Mouse (Mus musculus): ENCODE data around the gene Fastk.

Gene Fastk

GRCm38 (mm10) chr5:24444746-24445427 is at the start of gene Fastk:
TSS of gene Fastk (minus strand) at chr5:24445287.
- DNase-seq: peak; percentile 93

DNA sequence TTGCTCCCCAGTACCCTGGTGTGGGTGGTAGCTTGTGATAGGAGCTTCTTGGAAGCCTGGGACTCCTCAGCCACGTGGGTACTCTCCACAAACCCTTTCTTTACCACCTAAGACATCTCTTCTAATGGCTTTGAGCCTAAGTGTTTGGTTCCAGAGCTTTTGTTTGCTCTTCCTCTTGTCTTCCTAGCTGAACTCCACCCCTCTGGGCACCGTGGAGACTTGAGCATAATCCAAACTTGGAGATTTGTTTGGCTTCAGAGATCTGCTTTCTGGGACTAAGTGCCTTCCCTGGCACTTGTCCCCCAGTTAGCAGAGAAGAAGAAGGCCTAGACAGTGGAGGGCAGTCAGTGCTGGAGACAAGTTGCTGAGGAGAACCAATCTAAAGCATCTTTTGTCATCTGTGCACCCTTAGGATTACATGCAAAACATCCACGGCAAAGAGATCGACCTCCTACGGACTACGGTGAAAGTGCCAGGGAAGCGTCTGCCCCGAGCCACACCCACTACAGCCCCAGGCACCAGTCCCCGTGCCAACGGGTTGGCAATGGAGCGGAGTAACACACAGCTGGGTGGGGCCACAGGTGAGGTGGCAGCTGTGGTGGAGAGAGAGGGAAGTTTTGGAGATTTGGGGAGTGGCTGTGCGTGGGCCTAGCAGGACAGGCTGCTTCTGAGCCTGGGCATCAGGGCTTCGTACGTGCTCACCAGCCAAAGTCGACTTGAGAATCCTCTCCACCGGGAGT is 47.6 kb upstream of the Fastk start:
- no peak for DNase-seq

DNA sequence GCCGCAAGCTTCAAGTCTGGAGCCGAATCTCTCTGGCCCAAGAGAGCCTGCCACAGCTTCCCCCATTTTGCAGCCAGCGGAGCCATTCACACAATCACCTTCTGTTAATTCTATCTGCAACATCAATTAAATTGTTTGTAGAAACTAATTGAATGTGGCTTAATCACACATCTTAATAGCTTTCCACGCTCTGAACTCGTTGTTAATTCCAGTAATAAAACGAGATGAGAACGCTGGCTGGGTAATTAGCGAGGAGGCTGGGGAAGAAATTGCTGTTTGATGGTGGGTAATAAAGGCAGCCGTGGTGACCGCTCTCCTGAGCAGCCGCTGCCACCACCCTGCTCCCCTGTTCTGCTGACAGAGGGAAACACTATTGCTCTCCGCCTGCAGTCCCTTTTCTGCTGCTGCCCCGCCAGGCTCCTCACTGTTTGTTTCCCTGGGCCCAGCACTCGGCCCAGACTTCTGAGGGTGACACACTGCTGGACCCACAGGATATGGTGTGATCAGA is 45.4 kb upstream of the Fastk start:
- no peak for DNase-seq

DNA sequence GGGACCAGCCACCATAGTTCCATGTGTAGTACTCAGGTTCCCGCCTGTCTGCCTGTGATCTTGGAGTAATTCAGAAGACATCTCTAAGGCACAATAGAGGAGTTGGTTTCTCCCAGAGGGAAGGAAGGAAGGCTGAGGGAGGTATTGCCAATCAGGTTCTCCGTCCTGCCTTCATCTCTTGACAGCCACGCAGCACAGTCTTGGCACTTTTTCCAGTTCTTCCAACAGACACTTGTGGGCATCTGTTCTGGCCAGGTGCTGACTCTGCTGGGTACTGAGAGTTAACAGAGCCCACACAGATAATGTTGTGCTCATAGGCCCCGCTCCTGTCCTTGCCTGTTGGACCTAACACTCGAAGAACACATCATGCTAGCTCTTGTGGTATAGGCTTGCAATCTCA is 41.7 kb upstream of the Fastk start:
- no peak for DNase-seq

DNA sequence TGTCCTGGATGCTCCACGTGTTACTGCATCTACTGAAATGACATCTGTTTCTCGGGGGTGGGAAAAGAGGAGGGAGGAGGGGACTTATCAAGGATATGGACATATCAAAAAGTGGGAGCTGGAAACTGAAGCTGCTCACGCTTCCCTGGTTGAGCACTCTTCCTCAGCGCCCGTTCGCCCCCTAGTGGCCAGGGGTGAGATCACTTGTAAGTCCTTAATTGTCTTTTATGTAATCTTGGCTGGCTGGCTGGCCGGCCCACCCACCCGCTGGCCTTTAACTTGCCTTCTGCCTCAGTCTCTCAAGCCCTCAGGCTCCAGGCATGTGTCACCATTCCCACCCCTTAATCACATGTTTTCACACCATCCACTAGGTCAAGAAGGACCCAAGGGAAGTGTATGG is 41.0 kb upstream of the Fastk start:
- DNase-seq: peak; percentile 84 to 90

DNA sequence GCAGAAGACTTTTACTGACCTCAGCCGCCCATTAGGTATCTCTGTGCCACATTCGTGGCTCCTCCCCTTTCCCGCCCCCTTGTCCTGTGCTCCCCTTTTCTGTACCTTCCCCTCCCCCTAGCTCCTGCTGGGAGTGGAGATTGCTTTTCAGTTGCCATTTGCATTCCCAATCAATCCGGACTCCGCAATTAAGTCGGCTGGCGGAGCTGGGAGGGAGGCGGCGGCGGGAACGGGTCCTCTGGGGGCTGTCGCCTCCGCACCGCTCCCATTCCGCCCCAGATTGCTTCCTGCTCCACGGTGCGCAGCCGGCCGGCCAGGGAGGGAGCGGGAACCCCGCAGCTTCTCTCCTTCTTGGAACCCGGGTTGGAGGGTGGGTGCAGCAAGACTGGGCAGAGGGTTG is 39.9 kb upstream of the Fastk start:
- no peak for DNase-seq

GRCm38 (mm10) chr5:24483326-24483725 is 38.2 kb upstream of the Fastk start:
- peak; percentile 81 to 87 for DNase-seq

DNA sequence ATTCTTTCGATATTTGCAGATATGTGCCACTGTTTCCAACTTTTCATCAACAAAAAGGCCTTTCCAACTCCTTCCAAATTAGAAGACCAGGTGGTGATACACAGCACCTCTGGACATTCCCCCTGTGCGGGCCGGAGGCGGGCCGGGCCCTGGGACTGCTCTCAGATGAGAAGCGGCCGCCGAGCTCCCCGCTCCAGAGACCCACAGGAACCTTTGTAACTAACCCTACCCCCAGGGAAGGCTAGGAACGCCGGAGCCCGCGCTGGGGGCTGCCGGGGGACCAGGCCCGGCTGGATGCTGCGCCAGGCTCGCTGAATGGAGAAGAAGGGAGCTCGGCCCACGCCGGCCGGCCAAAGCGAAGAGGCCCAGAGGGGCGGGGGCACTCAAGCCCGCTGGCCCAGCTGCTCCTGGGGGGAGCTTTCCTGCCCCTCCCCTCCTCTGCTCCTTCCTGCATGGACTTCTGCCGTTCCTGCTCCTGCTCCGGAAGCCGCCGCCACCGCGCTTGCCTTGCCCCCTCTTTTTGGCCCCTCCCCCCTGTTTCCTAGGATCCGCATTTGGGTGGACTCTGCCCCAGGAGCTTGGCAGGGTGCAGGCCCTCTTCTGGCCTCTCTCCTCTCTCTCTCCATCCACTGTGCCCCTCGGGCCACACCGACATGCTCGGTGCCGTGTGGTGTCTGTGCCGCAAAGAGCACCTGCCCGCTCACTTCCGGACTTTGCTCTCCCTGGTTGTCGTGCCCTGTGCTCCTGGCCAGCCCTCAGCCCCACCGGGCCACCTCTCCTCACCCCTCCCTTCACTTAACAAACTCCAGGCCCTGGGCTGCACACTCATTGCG is 37.4 kb upstream of the Fastk start:
- DNase-seq: peak; percentile 85 to 86

- peak; percentile 72 to 87 for DNase-seq
These were observed 36.6 kb upstream of the Fastk start for GRCm38 (mm10) chr5:24481647-24482046.

DNA sequence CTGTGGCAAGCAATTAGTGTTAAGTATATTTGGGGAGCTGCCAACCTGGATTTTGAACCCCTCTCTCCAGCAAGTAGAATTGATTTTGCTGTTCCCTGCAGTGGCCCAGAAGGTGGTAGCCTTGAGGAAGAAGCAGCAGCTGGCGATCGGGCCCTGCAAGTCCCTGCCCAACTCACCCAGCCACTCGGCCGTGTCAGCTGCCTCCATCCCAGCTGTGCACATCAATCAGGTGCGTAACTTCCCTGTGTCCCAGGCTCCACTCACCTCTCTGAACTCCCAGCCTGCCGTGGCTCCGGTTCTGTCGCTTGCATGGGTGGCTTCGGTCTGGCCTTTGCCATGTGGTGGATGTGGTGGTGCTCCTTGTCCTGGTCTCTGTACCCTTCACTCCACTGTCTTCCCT is 32.8 kb upstream of the Fastk start:
- no peak for DNase-seq

- DNase-seq: peak; percentile 54 to 72
These were observed 30.6 kb upstream of the Fastk start for GRCm38 (mm10) chr5:24475476-24476241.

- DNase-seq: peak in 1 of 2 experiments; percentile 26
These were observed 29.7 kb upstream of the Fastk start for GRCm38 (mm10) chr5:24474723-24475261.

DNA sequence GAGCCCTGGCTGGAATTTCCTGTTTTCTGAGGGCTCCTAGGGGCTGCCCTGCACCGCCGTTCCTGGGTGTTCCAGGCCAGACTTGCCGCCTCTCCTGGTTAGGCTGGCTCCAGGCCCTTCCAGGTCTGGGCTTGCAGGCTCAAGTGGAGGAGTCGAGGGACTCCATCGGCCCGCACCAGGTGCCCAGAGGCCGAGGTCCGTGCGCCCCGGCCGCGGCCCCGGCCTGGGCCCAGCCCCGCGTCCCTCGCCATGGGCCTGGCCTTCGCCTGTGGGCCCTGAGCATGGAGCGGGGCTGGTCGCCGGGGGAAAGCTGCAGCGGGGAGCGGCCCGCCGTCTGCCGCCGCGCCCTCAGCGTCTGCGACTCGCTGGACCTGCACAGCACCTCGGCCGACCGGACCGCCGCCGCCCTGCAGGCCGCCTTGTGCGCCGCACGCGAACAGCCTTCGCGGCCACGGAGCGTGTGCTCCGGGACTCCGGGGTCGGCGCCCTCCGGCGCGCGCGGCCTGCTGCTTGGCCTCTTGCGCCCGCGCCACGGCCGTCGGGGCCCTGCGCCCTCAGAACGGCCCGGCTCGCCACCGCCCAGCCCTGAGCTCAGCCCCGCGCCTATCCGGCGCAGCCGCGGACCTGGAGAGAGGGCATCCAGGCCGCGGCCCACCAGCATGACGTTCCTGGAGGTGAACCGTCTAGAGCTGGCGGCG is 29.1 kb upstream of the Fastk start:
- no peak for DNase-seq

DNA sequence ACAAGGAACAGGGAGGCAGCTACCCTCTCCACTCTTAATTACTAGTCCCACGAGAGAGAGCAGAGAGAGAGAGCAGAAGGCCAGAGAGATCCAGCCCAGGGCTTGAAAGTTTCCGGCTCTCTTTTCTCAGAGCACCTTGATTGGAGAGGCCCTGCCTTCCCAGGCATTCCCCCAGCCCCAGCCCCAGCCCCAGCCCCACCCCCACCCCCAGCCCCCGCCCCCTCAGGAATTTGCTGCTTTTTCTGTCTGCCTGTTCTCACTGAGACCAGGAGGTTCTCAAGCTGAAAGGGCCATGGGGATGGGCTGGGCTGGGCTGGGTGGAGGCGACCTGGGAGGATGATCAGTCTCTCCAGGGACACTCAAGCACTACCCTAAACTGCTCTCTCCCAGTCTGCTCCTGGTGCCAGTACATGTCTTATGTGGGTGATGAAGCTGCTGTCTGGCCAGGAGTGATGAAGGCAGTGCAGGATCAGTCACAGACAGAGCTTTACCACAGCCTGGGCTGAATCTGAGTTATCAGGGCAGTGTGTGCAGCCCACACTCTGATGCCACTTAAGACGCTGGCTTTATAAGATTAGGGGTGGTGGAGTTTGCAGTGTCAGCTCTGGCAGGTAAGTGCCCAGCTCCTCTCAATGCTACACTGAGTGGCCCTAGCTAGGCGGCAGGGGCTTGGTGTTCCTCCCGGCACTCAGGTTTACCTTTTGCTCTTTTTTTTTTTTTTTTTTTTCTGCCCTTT is 28.0 kb upstream of the Fastk start:
- peak in 1 of 2 experiments; percentile 15 for DNase-seq

DNA sequence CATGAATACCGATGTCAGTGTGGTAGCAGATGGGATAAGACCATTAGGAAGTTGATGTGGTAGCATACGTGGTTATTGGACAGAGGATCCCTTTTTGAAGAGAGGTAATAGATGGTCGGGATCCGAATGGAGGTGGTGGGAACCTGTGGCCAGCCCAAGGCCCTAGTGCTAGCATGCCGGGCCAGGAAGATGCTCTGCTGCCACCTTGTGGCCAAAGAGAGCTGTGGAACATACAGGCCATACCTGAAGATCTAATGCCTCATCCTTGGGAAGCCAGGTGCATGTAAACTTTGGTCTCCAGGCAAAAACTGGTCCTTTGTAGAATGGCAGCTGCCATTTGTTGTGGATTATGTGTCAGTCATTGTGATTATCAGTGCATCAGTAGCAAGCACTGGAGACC is 25.5 kb upstream of the Fastk start:
- peak; percentile 68 to 83 for DNase-seq

- no peak for DNase-seq
These were observed 21.7 kb upstream of the Fastk start for GRCm38 (mm10) chr5:24466762-24467161.

DNA sequence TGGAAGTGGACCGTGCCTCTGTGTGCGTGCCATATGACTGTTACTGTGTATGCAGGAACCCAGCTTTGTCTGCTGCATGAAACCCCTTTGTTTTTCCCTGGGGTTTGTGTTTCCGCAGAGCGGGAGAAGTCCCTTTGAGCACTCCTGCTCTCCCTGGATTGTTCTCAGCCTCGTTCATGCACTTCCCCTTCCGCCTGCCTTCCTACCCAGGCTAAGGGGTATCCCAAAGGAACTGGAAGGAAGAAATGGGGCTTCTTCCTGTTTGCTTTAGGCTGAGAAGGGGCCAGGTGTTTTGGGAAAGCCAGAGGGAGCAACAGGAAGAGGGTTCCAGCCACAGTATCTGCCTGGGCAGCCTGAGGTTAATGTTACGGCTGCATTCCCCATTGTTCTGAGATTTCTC is 10.5 kb upstream of the Fastk start:
- DNase-seq: no peak

- DNase-seq: no peak
These were observed 10.0 kb upstream of the Fastk start for GRCm38 (mm10) chr5:24455076-24455475.

DNA sequence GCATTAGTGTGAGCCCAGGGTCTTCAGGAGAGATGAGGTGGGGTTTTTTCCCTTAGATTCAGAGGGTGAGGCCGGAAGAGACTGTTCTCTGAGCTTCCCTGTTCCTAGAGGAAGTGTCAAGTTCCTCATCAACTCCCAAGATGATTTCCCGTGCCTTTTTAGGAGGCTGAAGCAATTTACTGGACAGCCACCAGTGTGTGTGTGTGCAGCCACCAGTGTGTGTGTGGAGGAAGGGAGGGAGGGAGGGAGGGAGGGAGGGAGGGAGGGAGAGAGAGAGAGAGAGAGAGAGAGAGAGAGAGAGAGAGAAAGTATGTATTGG is 8.9 kb upstream of the Fastk start:
- no peak for DNase-seq

DNA sequence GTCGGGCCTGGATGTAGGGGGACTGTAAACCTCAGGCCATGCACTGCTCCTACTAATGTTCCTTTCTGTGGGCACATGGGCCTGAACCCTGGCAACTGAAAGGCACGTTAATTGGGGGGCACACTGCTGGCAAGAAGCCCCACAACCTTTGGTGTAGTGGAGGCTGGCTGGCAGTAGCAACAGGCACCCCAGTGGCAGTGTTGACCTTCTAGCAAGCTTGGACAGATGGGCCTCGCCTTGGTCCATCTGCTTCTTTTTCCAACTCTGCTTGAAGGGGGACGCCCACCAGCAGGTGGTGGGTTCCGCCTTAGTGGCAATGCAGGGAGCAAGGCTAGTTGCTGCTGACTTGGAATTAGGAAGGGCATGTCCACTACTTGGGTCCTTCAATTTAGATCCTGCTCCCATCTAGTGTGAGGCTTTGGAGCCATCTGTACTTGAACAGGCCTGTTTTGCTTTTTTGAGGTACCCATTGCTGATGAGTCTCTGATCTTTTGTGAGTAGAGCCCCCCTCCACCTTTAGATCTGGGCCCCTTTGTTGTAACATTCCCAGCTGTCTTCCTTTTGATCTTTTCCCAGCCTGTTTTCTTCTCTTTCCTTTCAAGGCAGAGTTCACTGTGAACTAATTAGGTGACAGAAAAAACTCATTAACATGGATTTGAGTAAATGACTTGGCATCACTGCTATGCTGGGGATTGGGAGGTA is 8.3 kb upstream of the Fastk start:
- no peak for DNase-seq
